Mouse (Mus musculus) granulocyte monocyte progenitor cell, adult 5-6 weeks (primary cell): ENCODE measurements at regions not wholly inside any gene's neighbourhood (a gene's known extent, or its start where the extent isn't known, plus 50 kb on each side); places are given as distances from the start of the nearest gene placed in this dataset.
"Not testable (repeated sequence)": the region's sequence is repeated elsewhere in the genome, so short reads cannot be mapped to it uniquely, and the experiment has no call there.

Experiments
- ATAC-seq: replicated peaks from 2 replicates; pipeline ENCODE4 v1.8.0; 2016; ENCODE audit warnings: mild to moderate bottlenecking, moderate TSS enrichment, inconsistent platforms; ENCODE audit not compliant: poor library complexity, severe bottlenecking

- ATAC-seq = no peak
These were observed 418.0 kb upstream of the Slc39a10 start for GRCm38 (mm10) chr1:47310572-47311075.

GRCm38 (mm10) chr1:47306961-47307360 lies 414.3 kb upstream of the Slc39a10 start:
- no peak for ATAC-seq

- no peak for ATAC-seq
These were observed 406.7 kb upstream of the Slc39a10 start for GRCm38 (mm10) chr1:47299311-47299710.

GRCm38 (mm10) chr1:47285639-47286038 lies 393.0 kb upstream of the Slc39a10 start:
- no peak for ATAC-seq

GRCm38 (mm10) chr1:47278321-47279020 lies 385.8 kb upstream of the Slc39a10 start:
- no peak for ATAC-seq

- no peak for ATAC-seq
These were observed 385.2 kb upstream of the Slc39a10 start for GRCm38 (mm10) chr1:47277839-47278238.

- ATAC-seq = no peak
These were observed 379.5 kb upstream of the Slc39a10 start for GRCm38 (mm10) chr1:47272131-47272530.

- no peak for ATAC-seq
These were observed 371.0 kb upstream of the Slc39a10 start for GRCm38 (mm10) chr1:47263611-47264010.

GRCm38 (mm10) chr1:47261505-47262130 lies 369.0 kb upstream of the Slc39a10 start:
- ATAC-seq = no peak

GRCm38 (mm10) chr1:47250706-47251105 lies 358.1 kb upstream of the Slc39a10 start:
- not testable (repeated sequence) for ATAC-seq

- no peak for ATAC-seq
These were observed 324.4 kb upstream of the Slc39a10 start for GRCm38 (mm10) chr1:47217088-47217487.

GRCm38 (mm10) chr1:47216419-47217002 lies 323.9 kb upstream of the Slc39a10 start:
- no peak for ATAC-seq

GRCm38 (mm10) chr1:47213476-47213875 lies 320.8 kb upstream of the Slc39a10 start:
- ATAC-seq = no peak

GRCm38 (mm10) chr1:47193001-47193400 lies 300.3 kb upstream of the Slc39a10 start:
- ATAC-seq = no peak

- no peak for ATAC-seq
These were observed 271.8 kb upstream of the Slc39a10 start for GRCm38 (mm10) chr1:47164417-47164816.

- ATAC-seq = no peak
These were observed 271.3 kb upstream of the Slc39a10 start for GRCm38 (mm10) chr1:47163808-47164410.

GRCm38 (mm10) chr1:47130031-47130430 lies 237.4 kb upstream of the Slc39a10 start:
- ATAC-seq = not testable (repeated sequence)

GRCm38 (mm10) chr1:47119636-47120035 lies 227.0 kb upstream of the Slc39a10 start:
- no peak for ATAC-seq

- not testable (repeated sequence) for ATAC-seq
These were observed 224.0 kb upstream of the Slc39a10 start for GRCm38 (mm10) chr1:47116681-47117080.

GRCm38 (mm10) chr1:47112494-47112893 lies 219.8 kb upstream of the Slc39a10 start:
- no peak for ATAC-seq

- no peak for ATAC-seq
These were observed 211.4 kb upstream of the Slc39a10 start for GRCm38 (mm10) chr1:47104055-47104454.
